Mouse (Mus musculus) kidney, adult 18-20 months (tissue): Measurements from ENCODE around the gene Sec31a.
"Not testable (repeated sequence)": the region's sequence is repeated elsewhere in the genome, so short reads cannot be mapped to it uniquely, and the experiment has no call there.

Experiments used
- DNase-seq: peaks from one replicate; pipeline ENCODE4 v3.0.0; 2021

Gene Sec31a

DNA sequence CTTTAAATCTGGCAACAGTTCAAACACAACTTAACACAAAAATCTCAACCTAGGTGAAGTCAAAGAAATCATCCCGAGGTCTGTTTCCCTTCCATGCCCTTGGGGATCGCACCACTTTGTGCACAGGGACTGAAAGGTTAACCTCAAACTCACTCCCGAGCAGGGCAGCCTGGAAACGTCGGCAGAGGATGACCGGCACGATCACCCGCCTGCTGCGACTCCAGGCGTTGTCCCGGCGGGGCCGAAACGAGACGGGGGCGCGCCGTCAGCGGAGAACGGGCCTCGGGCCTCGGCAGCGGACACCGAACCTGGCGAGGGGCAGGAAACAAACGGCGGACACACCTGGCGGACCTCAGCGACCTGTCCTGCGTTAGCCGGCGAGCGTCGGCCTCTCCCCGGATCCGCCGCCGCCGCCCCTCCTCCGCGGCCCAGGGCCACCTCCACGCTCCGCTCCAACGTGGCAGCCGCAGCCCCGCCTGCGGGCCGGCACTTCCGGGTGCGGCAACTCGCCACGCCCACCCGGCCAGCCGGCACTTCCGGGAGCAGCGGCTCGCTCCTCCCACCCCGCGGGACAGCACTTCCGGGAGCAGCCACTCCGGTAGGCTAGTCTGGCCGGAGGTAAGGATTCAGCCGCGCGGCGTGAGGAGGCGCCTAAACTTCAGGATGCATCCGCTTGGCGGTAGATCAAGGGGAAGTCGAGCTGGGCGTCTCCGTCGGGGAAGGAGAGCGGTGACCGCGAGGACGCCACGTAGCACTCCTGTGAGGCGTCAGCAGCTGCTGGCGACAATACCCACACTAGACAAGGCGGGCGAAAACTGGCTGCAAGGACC, at the start of gene Sec31a:
TSS of gene Sec31a (minus strand) at position 474 of the 830 bp plus-strand sequence.
- DNase-seq: peak; percentile 98

DNA sequence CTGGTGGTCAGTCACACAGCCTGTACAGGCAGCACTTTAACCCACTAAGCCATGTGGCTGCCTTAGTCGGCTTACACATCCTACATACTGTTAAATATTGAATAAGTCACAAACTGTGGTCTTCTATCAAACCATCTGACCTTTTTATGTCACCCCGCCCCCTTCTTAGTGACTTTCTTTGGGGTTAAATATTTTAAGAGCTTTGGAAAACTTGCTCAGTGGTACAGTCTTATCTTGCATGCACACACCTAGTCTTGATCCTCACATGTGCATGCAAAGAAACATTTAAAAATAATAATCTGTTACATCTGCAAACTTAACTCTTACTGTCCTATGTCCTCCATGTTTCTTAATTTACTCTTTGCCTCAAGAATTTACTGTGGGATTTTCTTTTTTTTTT, 46.3 kb upstream of the Sec31a start:
- no peak for DNase-seq

DNA sequence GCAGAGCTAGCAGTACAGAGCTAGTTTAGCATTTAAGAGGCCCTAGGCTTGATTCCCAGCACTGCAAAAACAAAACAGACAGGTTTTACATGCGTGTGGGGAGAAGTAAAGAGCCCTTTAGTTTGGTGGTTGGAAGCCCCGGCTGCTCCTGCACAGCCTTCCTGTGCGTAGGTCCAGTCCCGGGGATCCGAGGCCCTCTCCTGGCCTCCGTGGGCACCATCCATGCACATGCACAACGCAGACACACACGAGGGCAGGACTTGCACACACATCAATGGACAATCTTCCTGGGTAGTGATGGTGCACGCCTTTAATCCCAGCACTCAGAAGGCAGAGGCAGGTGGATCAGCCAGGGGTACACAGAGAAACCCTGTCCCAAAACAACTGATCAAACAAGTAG, 45.5 kb upstream of the Sec31a start:
- no peak for DNase-seq

DNA sequence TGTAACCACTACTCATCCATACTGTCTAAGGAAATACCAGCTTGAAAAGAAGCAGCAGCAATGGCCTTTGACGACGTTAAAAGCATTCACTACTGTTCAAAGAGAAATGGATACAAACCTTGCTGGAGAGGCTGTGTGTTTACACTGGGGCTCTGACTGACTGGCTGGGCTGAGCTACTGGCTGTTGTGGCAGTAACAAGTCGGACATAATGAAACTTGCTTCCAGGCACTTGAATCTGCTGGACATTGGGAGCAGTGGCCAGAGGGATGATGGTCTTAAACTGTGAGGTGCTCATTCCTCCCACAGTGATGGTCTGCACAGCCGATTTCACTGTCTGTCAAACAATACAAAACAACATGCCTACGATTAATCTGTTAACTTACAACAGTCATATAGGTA, 43.4 kb upstream of the Sec31a start:
- DNase-seq: no peak

DNA sequence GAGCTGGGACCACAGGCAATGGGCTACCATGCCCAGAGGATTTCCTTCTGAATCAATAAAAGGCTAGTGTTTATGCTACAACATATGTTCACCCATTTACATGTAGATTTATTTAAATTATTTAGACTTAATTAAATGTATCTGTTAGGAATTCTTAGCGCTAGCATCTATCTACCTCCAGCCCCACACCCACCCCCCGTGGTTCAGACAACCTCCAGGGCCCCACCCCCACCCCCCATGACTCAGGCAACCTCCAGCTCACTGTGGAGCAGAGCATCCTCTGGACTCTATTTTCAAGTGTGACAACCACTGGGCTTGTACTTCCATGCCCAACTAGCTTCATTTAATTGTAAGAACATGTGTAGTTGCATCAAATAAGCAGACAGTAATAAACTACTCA, 35.8 kb upstream of the Sec31a start:
- DNase-seq: no peak

DNA sequence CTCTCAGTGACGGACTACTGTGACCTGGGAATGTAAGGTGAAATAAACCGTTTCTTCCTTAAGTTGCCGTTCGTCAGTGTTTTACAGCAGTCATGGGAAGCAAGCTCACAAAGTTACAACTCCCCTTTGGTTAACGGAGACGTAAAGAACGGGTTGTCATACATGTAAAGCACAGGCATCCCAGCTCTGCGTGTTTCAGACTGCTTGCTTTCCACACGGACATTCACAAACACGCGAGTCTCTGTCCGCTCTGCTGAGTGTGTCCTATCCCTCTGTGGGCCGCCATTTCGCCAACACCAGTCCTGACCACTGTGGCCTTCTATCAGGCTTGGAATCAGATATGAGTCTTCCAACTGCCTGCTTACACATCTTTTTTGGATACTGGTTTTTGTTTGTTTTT, 22.8 kb upstream of the Sec31a start:
- DNase-seq: no peak

DNA sequence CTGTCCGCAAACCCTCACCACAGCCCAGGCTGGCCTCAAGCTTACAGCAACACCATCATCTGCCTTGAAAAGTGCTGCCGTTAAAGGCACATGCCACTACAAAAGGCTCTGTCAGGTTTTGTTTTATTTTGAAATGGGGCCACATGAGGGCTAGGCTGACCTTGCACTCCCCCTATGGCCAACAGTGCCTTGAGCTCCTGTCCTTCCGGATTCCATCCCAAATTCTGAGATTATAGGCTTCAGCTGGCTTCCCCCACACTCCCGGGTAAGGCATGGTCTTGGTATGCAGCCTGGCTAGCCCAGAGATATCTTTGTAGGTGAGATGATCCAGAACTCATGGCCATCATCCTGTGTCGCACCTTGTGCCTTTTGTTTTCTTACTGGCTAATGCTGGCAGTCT, 21.9 kb upstream of the Sec31a start:
- no peak for DNase-seq

DNA sequence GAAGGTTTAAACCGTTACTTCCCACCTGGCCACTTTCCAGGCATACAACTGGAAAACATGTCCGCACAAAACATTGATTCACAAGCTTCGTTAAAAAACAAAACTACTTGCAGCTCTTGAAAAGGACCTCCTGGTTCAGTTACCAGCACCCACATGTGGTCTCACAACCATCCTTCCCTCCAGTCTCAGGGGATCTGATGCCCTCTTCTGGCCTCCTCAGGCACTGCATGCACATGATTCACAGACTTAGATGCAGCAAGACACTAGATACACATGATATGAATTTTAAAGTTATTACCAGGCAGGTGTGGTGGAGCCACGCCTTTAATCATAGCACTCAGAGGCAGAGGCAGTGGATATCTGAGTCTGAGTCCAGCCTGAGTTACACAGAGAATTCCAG, 21.1 kb upstream of the Sec31a start:
- DNase-seq: no peak

DNA sequence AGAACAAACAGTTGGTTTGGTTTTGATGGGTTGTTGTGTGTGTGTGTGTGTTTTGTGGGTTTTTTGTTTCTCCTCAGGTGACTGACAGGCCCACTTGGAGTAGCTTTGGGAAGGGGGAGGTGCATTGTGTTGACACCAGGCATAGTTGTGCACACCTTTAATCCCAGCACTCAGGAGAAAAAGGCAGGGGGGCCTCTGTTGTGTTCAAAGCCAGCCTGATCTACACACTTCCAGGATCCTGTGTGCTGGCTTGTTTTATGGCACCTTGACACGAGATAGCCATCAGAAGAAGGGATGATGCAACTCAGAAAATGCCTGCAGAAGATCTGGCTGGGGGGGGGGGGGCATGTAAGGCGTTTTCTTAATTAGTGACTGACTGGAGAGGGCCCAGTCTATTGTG, 14.9 kb upstream of the Sec31a start:
- no peak for DNase-seq

DNA sequence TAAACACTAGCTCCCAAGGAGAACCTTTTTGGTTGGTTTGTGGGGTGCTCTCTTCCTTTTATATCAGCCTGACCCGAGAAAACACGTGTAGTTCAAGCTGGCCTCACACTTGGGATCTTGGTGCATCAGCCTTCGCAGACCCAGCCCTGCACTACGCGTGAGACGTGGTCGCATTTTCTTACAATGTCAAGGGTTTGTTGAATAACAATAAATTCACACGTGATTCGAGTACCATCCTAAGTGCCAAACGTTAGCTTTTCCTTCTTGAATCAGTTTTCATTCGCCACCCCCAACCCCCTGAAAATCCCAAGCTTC, 14.0 kb upstream of the Sec31a start:
- DNase-seq: no peak

DNA sequence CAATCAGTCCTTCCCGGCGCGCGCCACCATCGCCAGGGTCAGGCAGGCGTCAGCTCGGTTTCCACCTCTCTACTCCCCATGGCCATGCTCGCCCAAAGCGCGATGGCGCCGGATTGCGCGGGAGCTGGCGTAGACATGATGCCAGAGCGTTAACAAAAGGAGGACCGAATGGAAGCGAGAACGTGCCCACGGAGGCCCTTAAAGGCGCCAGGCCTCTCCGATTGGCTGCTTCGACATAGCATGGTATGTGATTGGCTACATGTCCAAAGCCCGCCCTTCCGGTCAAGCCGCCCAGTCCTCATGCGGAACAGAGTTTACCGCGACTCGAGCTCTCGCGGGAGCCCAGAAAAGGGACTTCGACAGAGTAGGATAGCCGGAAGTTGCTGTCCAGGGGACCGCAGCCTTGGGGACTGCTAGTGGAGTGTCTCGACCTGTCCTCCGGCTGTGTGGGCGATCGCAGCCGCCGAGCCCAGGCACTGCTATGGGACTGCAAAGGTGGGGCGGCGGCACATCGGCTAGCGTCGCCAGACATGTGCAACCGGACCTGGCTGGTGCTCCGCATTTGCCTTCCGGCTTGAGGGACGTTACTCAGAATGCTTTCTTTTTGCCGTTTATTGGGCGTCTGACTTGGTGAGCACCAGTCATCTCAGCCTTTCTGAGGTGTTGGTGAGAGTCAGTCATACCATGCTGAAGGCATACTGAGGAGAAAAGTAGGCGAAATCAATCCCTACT, 13.5 kb upstream of the Sec31a start:
- peak; percentile 91 for DNase-seq

DNA sequence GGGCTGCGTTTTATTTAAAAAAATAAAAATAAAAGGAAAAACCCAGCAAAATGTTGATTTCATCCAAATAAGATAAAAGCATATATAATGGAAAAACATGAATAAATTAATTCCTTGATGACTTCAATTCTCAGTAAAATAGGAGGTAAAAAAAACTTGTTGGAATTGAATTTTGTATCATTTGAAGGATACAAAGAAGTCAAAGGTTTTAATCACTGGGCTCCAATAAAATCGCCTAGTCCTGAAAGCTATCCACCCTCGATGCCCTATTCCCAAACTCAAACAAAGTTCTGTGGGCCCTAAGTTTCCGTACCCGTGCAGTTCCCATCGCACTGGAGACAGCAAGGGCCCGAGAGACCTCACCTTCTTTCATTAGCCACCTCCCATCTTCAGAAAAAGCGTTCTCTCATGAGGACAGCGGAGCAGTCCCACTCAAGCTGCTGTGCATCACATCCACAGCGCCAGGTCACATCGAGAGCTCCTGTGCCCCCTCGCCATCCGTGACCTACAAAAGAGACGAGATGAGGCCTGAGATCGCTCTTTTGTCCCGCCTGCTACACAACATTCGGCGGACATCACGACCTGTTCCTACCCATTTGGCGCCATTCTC, 12.8 kb upstream of the Sec31a start:
- DNase-seq: no peak

DNA sequence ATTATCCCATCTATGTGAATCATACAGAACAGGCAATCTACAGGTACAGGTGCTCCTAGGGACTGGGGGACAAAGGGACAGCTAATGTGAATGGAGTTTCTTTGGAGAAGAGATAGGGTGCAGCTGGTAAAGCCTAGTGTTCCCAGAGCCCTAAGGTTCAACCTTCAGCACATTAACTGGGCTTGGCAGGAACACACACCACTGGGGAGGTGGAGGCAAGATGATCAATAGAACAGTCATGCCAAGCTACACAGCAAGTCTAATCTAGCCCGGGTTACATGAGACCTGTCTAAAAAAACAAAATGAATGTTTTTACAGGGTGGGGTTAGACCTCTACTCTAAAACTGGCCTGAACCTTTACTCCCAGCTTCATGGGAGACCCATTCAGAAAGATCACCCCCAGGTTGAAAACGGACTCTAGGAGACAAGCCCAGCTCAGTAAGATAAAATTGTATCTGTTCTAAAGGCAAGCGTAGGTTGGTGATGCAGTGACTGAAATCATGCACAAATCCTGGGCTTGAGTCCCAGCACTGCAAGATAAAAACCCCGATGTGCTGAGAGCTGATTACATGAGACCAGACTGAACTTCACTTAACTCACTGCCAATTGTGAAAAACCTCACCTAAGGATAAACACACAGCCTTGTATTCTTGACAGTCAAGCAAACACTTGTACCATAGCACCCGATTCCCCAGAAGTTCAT, 12.1 kb upstream of the Sec31a start:
- DNase-seq: no peak

DNA sequence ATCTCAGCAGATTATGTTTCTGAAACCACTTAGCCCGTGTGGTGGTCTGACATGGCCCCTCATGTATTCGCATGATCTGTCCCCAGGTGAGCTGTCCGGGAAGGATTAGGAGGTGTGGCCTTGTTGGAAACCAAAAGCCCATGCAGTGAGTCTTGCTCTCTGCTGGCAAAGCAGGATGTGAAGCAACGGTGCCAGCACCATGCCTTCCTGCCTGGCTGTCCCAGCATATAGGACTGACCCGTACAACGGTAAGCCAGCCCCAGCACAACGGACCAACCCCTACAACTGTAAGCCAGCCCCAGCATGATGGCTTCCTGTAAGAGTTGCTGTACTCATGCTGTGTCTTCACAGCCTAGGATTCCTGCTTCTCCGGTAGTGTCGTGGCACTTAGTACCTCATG, 11.2 kb upstream of the Sec31a start:
- DNase-seq: no peak

DNA sequence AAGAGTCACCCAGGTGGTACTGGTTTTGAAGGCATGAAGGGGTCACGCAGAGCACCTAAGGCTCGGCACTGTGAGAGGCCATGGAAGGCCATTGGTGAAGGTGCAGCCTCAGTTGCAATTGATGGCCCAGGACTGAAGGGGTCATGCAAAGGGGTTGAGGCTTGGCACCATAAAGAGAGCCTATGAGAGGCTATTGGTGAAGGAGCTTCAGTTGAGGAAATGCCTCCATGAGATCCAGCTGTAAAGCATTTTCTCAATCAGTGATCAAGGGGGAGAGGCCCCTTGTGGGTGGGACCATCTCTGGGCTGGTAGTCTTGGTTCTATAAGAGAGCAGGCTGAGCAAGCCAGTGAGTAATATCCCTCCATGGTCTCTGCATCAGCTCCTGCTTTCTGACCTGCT, 9.8 kb upstream of the Sec31a start:
- DNase-seq: not testable (repeated sequence)

DNA sequence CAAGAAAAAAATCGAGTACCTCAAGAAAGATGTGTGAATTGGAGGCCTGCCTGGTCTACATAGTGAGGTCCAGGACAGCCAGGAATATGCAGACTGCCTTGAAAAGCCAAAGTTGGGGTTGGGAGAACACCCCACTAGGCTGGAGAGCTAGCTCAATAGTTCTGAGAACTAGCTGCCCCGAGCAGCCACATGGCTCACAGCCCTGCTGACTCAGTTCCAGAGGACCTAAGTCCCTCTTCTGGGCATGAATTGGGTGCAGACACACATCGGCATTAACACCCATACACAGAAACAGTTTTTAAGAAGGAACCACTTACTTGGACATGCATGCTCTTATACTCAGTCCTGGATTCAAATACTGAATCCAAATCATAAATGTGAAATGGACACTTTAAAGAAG, 8.2 kb upstream of the Sec31a start:
- DNase-seq: no peak

DNA sequence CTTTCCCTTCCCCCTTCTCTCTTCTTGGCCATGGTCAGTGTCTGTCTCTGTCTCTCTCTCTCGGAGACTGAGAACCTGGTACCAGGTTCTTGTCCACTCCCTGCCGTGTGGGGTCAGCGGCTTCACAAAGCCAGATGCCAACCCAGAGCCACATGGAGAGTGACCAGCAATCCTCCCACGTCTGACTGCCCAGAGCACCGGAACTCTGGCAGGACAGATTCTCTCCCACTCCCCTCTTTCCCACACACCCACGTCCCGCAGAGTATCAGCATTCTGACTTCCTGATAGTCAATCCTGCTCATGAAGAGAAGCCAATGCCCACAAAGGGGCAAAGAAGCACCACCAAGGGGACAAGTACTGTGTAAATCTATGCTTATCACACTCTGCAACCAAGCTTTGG, 7.6 kb upstream of the Sec31a start:
- no peak for DNase-seq

DNA sequence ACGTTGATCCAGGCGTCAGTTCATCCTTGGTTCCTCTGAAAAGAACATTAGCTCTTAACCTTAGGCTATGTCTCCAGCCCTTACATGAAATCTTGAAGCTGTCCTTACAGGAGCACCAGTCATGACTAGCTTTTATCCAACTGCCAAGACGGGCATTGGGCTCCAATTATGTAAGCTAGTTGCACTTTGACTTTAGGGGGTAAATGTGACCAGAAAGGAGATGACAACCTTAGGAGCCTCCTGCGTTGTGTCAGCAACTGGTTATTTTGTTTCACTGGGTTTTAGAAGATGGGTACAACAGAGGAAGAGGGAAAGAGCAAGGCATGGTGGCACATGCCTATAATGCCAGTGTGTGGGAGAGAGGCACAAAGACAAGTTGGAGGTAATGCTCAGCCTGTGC, 2.8 kb upstream of the Sec31a start:
- no peak for DNase-seq

DNA sequence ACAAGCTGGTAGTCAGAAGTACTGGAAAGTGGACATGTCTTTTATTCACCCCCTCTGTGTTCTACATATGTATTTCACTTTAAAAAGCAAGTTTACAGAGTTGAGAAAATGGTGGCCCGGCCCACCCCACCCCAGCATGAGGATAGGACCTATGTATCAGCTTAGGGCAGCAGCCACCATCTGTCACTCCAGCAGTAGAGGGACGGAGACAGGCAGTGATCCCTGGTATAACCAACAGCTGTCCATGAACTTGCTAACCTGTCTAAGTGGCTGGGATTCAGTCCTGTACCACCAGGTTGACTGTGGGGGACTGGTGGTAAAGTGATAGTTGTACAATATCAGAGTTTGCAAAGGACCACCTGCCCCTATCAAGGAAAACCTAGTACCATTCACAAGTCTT, 2.0 kb upstream of the Sec31a start:
- no peak for DNase-seq

DNA sequence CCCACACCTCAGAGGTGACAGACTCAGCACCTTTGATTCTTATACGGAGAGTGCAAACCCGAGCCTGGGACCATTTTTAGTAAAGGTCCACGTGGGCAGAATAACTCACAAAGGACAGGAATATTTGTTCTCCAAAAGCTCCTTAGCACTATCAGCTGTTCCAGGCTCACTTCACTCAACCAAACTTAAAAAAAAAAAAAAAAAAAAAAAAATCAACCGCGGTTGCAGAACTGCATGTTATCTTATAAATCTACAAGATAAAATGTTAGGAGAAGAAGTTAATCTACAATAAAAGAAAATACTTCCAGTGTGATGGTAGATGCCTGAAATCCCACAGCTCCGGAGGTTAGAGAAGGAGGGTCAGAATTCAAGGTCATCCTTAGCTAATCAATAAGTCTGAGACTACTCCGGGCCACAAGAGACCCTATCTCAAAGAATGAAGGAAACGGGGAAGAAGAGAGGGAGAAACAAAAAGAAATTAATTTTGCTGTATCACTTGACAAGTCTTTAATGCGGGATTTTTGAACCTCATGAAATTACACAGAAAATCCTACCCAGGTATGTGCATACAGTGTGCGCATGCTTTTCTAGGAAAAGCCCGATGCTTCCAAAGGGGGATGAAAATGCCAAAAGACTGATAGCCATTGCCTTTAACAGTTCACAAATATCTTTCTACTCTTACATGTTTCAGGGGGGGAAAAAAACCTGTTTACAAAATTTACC, 1.4 kb downstream of the Sec31a start:
- DNase-seq: no peak

DNA sequence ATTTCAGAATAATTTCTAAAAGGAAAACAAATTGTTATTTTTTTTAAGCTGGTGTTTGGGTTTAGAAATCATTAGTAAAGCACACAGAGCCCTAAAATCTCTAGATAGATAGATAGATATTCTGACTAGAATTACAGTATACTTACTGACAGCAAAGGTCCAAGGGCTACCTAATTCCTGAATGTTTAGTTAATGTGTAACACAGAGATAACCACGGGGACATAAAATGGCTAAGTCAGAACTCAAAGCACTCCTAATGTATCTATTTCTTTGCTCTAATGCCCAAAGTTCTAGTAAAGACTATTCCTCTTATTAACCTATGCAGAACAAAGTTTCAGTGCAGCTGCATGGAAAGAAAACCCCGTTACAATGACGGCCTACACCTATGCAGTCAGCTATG, 3.1 kb downstream of the Sec31a start:
- no peak for DNase-seq

DNA sequence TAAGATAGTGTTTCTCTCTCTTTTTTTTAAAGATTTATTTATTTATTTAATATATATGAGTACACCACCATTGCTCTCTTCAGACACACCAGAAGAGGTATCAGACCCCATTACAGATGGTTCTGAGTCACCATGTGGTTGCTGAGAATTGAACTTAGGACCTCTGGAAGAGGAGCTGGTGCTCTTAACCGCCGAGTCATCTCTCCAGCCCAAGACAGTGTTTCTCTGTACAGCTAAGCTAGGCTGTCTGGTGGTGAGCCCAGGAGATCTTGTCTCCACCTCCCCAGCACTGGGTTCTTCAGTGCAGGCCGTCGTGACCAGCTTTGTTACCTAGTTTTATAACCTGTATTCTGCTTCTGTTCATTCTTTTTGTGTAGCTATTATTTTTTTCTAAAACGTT, 5.8 kb downstream of the Sec31a start:
- no peak for DNase-seq

DNA sequence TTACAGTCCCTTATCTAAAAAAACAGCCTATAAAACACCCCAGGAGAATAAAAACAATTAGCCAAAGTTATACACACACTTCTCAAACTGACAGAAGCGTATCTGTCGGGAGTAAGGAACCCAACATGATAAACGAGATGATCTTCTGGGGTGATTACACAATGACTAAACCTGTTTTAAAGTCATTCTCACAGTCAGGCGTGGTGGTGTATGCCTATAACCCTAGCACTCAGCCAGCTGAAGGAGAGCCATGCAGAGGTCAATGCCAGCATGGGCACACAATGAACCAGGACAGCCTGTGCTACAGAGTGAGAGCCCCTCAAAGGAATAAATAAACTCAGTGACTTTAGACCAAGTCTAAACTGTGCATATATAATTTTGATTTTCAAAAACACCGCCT, 7.5 kb downstream of the Sec31a start:
- DNase-seq: no peak
